ENCODE assay signal across 23 mouse cellular contexts in genomic region chr1:51069288-51069687, GRCm38 (mm10).
"Had no signal": no experiment of that assay in that cellular context is flagged by ENCODE, and none has a peak within 500 bp of the region (broad histone marks: within the 10 kb centered on the region; RNA-seq: fewer than 3 reads in every experiment).

No protein-coding gene starts in this region.

- H3K4me3 ChIP-seq: gastrocnemius, adult 2 months; heart, embryonic 10.5 days; heart, embryonic 12.5 days; hindbrain, embryonic 10.5 days; hindbrain, embryonic 12.5 days; intestine, embryonic 15.5 days; limb, embryonic 13.5 days; limb, embryonic 15.5 days had no signal

- H3K9me3 ChIP-seq: heart, embryonic 10.5 days; heart, embryonic 12.5 days; hindbrain, embryonic 10.5 days; hindbrain, embryonic 12.5 days; intestine, embryonic 15.5 days; limb, embryonic 13.5 days; limb, embryonic 15.5 days had no signal

- H3K4me2 ChIP-seq: heart, embryonic 12.5 days; hindbrain, embryonic 12.5 days; hindbrain, embryonic 14.5 days; intestine, embryonic 15.5 days; limb, embryonic 13.5 days; limb, embryonic 15.5 days had no signal

- H3K27me3 ChIP-seq: heart, embryonic 12.5 days; hindbrain, embryonic 12.5 days; intestine, embryonic 15.5 days; limb, embryonic 13.5 days; limb, embryonic 15.5 days had no signal

- H3K36me3 ChIP-seq: heart, embryonic 10.5 days; heart, embryonic 12.5 days; hindbrain, embryonic 10.5 days; hindbrain, embryonic 12.5 days; intestine, embryonic 15.5 days; limb, embryonic 13.5 days; limb, embryonic 15.5 days had no signal

- DNase-seq: gastrocnemius, adult 2 months; gastrocnemius, postnatal 10 days; gastrocnemius, postnatal 25 days; heart, adult 18-20 months; heart, postnatal 10 days; heart, postnatal 4 days; kidney, adult 18-20 months; kidney, adult 8-10 months; kidney, postnatal 10 days; kidney, postnatal 25 days; layer of hippocampus, postnatal 36 days; left cerebral cortex, postnatal 4 days had no signal

- H3K27ac ChIP-seq: gastrocnemius, adult 2 months; heart, embryonic 10.5 days; hindbrain, embryonic 10.5 days; hindbrain, embryonic 12.5 days; hindbrain, embryonic 14.5 days; intestine, embryonic 15.5 days; limb, embryonic 13.5 days; limb, embryonic 15.5 days had no signal

- H3K4me1 ChIP-seq: heart, embryonic 10.5 days; hindbrain, embryonic 10.5 days; hindbrain, embryonic 12.5 days; intestine, embryonic 15.5 days; limb, embryonic 13.5 days; limb, embryonic 15.5 days had no signal

- H3K9ac ChIP-seq: heart, embryonic 12.5 days; hindbrain, embryonic 12.5 days; hindbrain, embryonic 14.5 days; intestine, embryonic 15.5 days; limb, embryonic 13.5 days; limb, embryonic 15.5 days had no signal

- ATAC-seq: hindbrain, embryonic 16.5 days; inflammation-experienced regulatory T-cells, adult 6 months; intestine, embryonic 15.5 days; intestine, postnatal 0 days had no signal
